Mouse (Mus musculus): ENCODE results near the gene Olfr974. TPM values are rescaled to one million over a fixed set of nuclear protein-coding genes. Genes with fewer than 3 reads are reported as not detected.
"Not testable (repeated sequence)": the region's sequence is repeated elsewhere in the genome, so short reads cannot be mapped to it uniquely, and the experiment has no call there.

Olfr974 gene
- total RNA-seq (2021): not detected
- long read RNA-seq, experiment 1: 0 reads
- long read RNA-seq, experiment 2: 0 reads

DNA sequence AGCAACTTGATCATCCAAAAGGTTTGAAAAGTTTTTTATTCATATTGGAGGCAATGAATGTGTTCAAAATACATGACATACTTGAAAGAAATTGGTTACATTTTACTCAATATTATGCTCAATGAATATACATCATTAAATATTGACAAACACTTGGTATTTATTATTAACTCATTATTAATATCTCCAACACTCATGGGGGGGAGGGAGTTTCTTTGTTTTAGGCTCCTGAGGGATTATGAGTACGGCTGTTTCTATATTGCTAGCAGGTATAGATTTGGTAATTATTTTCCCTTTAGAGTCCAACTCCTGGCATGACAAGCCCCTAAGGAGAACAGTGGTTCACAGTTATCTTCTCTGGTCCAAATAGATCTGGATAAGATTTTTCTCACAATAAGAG lies at the start of gene Olfr974:
Olfr974 (plus strand) TSS at position 301 of the 400 bp plus-strand sequence.
- intact Hi-C loops (cut with DNase I): no loop called here

DNA sequence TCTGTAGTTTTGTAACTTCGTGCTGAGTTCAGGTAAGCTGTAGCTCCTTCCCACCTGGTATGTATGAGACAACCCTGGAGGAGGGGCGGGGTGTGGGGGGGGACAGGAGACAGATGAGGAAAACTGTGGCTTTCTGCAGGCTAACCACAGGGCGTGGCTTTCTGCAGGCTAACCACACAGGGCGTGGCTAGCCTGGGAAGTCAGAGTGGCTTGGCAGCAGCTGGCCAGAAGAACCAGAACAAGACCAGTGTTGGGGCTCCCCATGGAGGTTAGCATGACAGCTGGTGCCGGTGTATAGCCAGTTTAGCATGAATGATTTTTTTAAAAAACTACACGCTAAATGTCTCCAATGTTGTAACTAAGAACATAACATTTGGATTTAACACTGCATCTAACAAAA lies 32.2 kb upstream of the Olfr974 start:
- intact Hi-C loops (cut with DNase I): no loop called here

More for the DNA sequence above, at the start of gene Olfr974:
- DNase-seq: no peak

DNA sequence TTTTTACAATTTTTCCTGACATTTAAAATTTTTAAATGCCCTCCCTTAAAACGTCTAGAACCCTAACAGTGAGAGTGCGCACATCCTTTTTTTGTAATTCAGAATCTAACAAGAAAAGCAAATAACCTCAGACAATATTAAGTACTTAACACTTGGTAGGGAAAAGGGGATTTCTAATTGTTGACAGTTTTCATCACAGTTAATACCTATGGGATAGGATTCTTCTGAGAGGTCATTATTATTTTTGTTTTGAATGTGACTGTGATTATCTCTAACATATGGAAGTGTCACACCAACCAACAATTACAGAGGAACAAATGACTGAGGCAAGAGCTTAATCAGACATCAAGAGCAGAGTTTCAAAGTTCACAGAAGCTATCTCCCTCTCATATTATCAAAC lies 30.3 kb upstream of the Olfr974 start, which contains the start of gene Olfr229:
Olfr229 (plus strand) TSS at position 301 of the 400 bp plus-strand sequence.
- intact Hi-C loops (cut with DNase I): no loop called here
- no peak for DNase-seq

More for the DNA sequence above, 32.2 kb upstream of the Olfr974 start:
- no peak for DNase-seq

DNA sequence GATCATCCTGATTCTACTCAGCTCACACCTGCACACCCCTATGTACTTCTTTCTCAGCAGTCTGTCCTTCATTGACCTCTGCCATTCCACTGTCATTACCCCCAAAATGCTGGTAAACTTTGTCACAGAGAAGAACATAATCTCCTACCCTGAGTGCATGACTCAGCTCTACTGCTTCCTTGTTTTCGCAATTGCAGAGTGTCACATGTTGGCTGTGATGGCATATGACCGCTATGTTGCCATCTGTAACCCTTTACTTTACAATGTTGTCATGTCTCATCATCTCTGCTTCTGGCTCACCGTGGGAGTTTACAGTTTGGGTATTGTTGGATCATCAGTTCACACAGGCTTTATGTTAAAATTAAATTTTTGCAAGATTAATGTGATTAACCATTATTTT lies 27.4 kb upstream of the Olfr974 start:
- DNase-seq: no peak
- intact Hi-C loops (cut with DNase I): no loop called here

DNA sequence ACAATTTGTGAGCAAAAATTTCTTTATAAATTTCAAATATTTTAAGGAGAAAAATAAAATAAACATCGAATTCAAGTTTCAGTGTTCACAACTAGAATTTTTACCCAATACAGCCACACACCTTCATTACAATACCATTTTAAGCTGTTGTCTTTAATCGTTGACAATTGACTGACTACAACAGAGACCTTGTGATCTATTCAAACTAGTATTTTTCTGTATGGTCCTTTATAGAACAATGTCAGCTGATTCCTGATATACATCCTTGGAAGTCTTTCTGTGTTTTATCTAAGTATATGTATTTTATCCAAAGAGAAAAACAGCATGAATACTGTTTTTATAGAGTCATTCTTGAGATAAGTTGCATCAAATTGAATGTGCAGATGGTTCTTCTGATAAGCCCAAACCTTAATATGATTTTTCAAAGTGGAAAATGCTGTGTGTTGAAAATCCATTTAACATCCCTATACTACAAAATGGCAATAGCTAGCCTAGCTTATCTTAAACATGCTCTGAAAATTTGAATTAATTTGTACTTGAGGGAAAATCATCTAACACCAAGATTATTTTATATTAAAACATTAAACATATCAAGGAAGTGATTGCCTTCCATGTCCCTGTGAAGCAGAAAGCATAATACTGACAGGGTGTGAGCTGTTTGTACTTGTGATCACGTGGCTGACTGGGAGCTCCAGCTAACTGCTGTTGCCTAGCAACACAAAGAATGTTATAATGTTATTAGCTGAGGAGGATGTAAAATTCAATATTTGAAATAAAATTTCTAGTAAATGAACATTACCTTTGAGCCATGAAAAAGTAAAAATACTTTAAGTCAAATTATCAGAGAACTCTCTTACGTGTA lies 9.1 kb upstream of the Olfr974 start:
- DNase-seq; intact Hi-C loops (cut with DNase I): not testable (repeated sequence)

DNA sequence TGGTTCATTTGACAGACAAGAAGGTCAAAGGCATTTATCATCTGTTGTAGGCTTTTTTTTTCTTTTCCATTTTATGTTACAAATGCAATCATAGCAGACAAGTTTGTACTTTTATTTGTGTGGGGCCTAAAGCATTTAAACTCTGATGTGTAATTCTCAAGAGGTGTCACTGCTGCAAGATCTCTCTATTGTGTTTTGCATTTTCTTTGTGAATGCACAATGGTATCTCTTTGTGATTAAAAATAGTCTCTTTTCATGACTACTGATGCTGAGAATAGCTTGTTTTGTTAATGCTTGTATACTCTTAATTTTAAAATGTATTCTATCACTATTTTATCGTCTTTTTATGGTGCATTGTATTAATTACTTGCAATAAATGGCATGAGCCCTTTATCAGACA lies 8.5 kb upstream of the Olfr974 start:
- DNase-seq; intact Hi-C loops (cut with DNase I): not testable (repeated sequence)

DNA sequence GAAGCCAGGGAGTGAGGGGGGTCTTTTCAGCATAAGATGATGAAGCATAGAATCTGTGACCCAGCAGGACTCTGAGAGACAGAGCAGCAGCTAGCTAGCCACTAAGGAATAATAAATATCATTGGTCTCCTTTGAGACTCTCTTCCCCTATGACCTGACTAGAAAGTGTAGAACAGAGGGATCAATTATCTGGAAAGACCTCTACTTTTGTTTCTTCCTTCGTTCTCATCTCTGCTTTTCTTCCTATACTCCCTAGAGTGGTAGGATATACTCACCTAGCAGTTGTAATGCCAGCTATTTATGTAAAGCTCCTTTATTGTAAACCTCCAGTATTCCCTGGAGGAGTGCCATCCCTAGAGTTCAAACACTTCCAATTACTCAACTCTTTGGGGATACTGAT lies 14.6 kb downstream of the Olfr974 start, which contains the start of gene Olfr975:
Olfr975 (minus strand) TSS at position 101 of the 400 bp plus-strand sequence.
- intact Hi-C loops (cut with DNase I): no loop called here

DNA sequence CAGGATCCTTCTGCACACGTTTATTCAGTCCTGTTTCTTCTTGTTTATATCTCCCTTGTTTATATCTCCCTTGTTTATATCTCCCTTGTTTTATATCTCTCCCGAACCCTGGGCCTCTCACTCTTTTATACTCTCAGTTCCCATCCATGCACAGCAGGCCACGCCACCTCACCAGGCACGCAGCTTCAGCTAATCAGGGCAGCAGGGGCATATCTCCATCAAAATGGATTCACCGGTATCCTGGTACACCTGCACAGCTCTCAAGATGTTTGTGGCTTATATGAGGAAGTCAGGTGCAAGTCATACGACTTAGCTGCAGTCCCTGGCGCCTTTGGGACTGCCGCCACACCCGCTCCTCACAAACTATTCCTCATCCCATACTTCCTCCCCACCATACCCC lies 23.7 kb downstream of the Olfr974 start, which contains the start of gene Olfr976:
Olfr976 (minus strand) TSS at position 101 of the 400 bp plus-strand sequence.
- intact Hi-C loops (cut with DNase I); DNase-seq: not testable (repeated sequence)

More for the DNA sequence above, 14.6 kb downstream of the Olfr974 start, which contains the start of gene Olfr975:
- no peak for DNase-seq

DNA sequence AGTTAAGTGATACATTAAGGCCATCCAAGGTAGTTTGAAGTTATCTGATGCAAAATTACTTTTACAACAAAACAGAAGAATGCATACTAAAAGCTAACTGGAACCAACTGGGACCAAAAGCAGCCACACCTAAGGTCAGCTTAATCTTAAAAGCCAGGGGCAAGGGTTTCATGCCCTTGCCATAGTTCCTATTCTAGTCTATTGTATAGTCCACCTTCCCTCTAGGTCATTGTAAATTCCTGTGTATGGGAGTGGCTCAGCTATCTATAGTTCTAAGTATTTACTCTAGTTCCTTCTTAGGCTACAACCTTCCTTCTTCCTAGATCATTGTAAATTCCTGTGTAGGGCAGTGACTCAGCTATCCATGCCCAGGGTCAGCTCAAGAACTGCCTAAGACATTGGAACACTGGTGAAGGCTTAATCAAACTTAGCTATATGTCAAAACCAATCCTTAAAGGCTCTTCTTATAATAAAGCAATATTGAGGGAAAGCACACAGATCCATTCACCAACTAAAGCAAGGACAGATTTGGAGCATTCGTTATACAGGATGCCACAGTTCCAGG lies 39.4 kb downstream of the Olfr974 start:
- intact Hi-C loops (cut with DNase I); DNase-seq: not testable (repeated sequence)

DNA sequence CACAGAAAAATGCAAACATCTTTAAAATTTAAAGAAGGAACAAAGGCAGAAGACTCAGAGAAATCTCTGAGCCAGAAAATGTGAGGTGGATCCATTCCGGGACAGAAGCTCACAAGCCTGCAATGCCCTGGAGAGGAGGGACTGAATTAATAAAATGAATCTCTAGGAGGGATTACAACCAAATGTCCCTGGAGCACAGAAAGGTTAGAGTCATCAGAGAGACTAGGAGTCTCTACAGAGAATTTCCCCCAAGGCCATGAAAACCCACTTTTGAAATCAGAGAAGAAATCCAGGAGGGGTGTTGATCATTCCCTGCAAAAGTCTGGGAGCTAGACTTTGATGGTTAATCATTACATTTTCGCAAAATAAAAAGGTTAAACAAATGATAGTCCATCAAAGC lies 54.5 kb downstream of the Olfr974 start, which contains the start of gene Olfr978:
Olfr978 (plus strand) TSS at position 301 of the 400 bp plus-strand sequence.
- DNase-seq: no peak
- intact Hi-C loops (cut with DNase I): no loop called here

Other genes with a start within 250 kb of the Olfr974 start
- not detected for gene Olfr149, start 230.4 kb upstream of the Olfr974 start, total RNA-seq (2021)
- gene Olfr965, start 226.1 kb upstream of the Olfr974 start, total RNA-seq (2021): not detected
- not detected for gene Olfr150, start 206.5 kb upstream of the Olfr974 start, total RNA-seq (2021)
- not detected for gene Olfr967, start 191.3 kb upstream of the Olfr974 start, total RNA-seq (2021)
- gene Olfr968, start 154.2 kb upstream of the Olfr974 start, total RNA-seq (2021): not detected
- gene Olfr969, start 146.6 kb upstream of the Olfr974 start, total RNA-seq (2021): not detected
- not detected for gene Olfr970, start 128.6 kb upstream of the Olfr974 start, total RNA-seq (2021)
- gene Olfr971, start 100.6 kb upstream of the Olfr974 start, total RNA-seq (2021): not detected
- gene Olfr972, start 71.1 kb upstream of the Olfr974 start, total RNA-seq (2021): not detected
- gene Olfr229, start 30.2 kb upstream of the Olfr974 start, total RNA-seq (2021): not detected
- not detected for gene Olfr975, start 14.5 kb downstream of the Olfr974 start, total RNA-seq (2021)
- not detected for gene Olfr976, start 23.6 kb downstream of the Olfr974 start, total RNA-seq (2021)
- gene Olfr978, start 54.6 kb downstream of the Olfr974 start, total RNA-seq (2021): not detected
- not detected for gene Olfr979, start 66.0 kb downstream of the Olfr974 start, total RNA-seq (2021)
- not detected for gene Olfr980, start 72.1 kb downstream of the Olfr974 start, total RNA-seq (2021)
- not detected for gene Olfr981, start 84.0 kb downstream of the Olfr974 start, total RNA-seq (2021)
- gene Olfr982, start 136.3 kb downstream of the Olfr974 start, total RNA-seq (2021): not detected
- gene Olfr983, start 156.1 kb downstream of the Olfr974 start, total RNA-seq (2021): not detected
- gene Olfr984, start 176.7 kb downstream of the Olfr974 start, total RNA-seq (2021): not detected
- not detected for gene Olfr985, start 192.7 kb downstream of the Olfr974 start, total RNA-seq (2021)
- gene Tmem225, start 210.6 kb downstream of the Olfr974 start, total RNA-seq (2021): not detected
- not detected for gene Olfr986, start 243.4 kb downstream of the Olfr974 start, total RNA-seq (2021)

Data from heart, postnatal 14 days (tissue).